Mouse (Mus musculus) CH12.LX (cell line): Measurements from ENCODE around the gene Mpc2.

Experiments used
- EP300 ChIP-seq: IDR thresholded peaks from 2 replicates; pipeline ENCODE4 v1.6.1; 2011; ENCODE audit warnings: low read length, improper control_type of control experiment
- RCOR1 ChIP-seq: conservative IDR thresholded peaks from 2 replicates; pipeline ENCODE4 v1.6.1; 2012; ENCODE audit warnings: low read depth, mild to moderate bottlenecking, inconsistent platforms, low read length, improper control_type of control experiment

DNA sequence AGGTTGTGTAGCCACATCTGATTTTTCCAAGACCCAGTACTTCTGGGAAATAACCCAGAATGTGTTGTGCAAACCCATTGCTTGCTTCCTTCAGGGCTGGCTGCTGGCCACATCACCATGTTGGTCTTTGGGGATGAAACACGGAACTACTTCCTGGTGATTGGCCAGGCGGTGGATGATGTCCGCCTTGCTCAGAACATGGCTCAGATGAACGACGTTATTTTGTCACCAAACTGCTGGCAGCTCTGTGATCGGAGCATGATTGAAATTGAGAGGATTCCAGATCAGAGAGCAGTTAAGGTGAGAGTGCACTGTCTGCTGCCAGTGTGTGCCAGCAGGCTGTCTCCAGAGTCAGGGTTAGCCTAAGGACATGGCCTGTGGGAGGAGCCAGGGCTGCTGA is 49.7 kb downstream of the Mpc2 start:
- TF ChIP-seq RCOR1 (no peak), EP300 (no peak)
